Mouse (Mus musculus) liver, postnatal 0 days (tissue): Measurements from ENCODE around the gene Rfxank.

Source experiments
- CTCF ChIP-seq: sonication (generic); IDR thresholded peaks from 2 replicates; pipeline ENCODE4 v1.5.1; 2016; ENCODE audit warnings: antibody characterized with exemption, low read depth
- EP300 ChIP-seq: IDR thresholded peaks from 2 replicates; pipeline ENCODE4 v1.6.1; 2016; ENCODE audit warnings: antibody characterized with exemption, low read depth, mild to moderate bottlenecking

DNA sequence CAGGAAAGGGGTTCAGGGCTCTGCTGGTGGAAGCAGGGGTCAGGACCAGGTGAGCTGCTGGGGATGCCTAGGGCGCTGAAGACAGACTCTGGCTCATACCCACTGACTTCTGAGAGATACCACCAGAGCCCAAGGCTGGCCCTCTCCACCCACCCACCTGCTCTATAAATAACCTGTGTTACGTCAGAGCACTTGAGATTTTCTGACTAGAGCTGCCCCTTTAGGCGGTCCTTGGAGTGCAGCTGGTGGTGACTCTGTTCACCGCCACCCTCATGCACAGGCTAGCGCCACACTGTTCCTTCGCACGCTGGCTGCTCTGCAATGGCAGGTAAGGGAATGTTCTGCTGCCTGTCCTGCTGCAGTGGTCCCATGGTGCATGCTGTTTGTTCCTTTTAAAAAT, 35.1 kb upstream of the Rfxank start:
- no peak for TF ChIP-seq CTCF
- TF ChIP-seq EP300 = no peak
